ENCODE assay signal across 9 mouse cellular contexts in genomic region chr9:115163031-115163430, GRCm38 (mm10).
DNase-seq lines count a peak whose midpoint lies in the region; ATAC-seq lines count a peak whose summit lies in the region.
"Had no signal": no experiment of that assay in that cellular context is flagged by ENCODE, and none has a peak within 500 bp of the region (broad histone marks: within the 10 kb centered on the region; RNA-seq: fewer than 3 reads in every experiment).

No protein-coding gene starts in this region.

- H3K4me1 ChIP-seq in liver, embryonic 13.5 days (replicated peaks): peaks cover 49% of the 10 kb centered on the region
- no peaks in the 10 kb centered on the region for H3K4me1 ChIP-seq in neural tube, embryonic 14.5 days (ENCODE audit: control insufficient read depth, insufficient read depth, low read length)
- H3K4me1 ChIP-seq: embryonic facial prominence, embryonic 15.5 days had no signal

- peak overlapping the region; percentile 31; the same call in 1 of the 2 replicates for H3K27ac ChIP-seq in liver, embryonic 13.5 days
- H3K27ac ChIP-seq in neural tube, embryonic 14.5 days (ENCODE audit: low read depth, low read length): no peak overlapping the region
- H3K27ac ChIP-seq: embryonic facial prominence, embryonic 15.5 days had no signal

- H3K4me3 ChIP-seq in liver, embryonic 13.5 days (replicated peaks): no peak overlapping the region
- H3K4me3 ChIP-seq in neural tube, embryonic 14.5 days (ENCODE audit: low read depth, low read length): no peak overlapping the region
- H3K4me3 ChIP-seq: embryonic facial prominence, embryonic 15.5 days had no signal

- peak; percentile 77 for ATAC-seq in liver, embryonic 13.5 days (ENCODE audit: low read depth)
- peak; percentile 58; the same call in 1 of the 2 replicates for ATAC-seq in neural tube, embryonic 14.5 days (ENCODE audit: low read depth)

- 22% methylated on average over 5 of the region's 5 CpGs for WGBS in liver, embryonic 13.5 days (ENCODE audit: insufficient replicate concordance)
- 39% methylated on average over 5 of the region's 5 CpGs for WGBS in neural tube, embryonic 14.5 days

- H3K27me3 ChIP-seq in liver, embryonic 13.5 days: no peaks in the 10 kb centered on the region
- no peaks in the 10 kb centered on the region for H3K27me3 ChIP-seq in neural tube, embryonic 14.5 days (ENCODE audit: control insufficient read depth, insufficient read depth, low read length)
- H3K27me3 ChIP-seq: embryonic facial prominence, embryonic 15.5 days had no signal

- H3K9me3 ChIP-seq in liver, embryonic 13.5 days (replicated peaks): no peaks in the 10 kb centered on the region
- no peaks in the 10 kb centered on the region for H3K9me3 ChIP-seq in neural tube, embryonic 14.5 days (ENCODE audit: control insufficient read depth, low read length)
- H3K9me3 ChIP-seq: embryonic facial prominence, embryonic 15.5 days had no signal

- H3K36me3 ChIP-seq in liver, embryonic 13.5 days: no peaks in the 10 kb centered on the region
- H3K36me3 ChIP-seq in neural tube, embryonic 14.5 days (ENCODE audit: control insufficient read depth, insufficient read depth, low read length): no peaks in the 10 kb centered on the region
- H3K36me3 ChIP-seq: embryonic facial prominence, embryonic 15.5 days had no signal

- peak; percentile 28 for DNase-seq in right cerebral cortex, adult 18-20 months
- no peak for DNase-seq in right cerebral cortex, postnatal 25 days
- DNase-seq in embryo, embryonic 9.5 days (ENCODE audit: extremely low spot score): peak; percentile 59
- DNase-seq in heart, adult 9 months (ENCODE audit: low spot score in 2 of 2): peak; percentile 41 to 42
- peak; percentile 53 for DNase-seq in kidney, adult 9 months
- DNase-seq in liver, embryonic 13.5 days: peak; percentile 74
- DNase-seq in thymus, postnatal 10 days (ENCODE audit: low spot score in 2 of 2): peak; percentile 27 to 65

- H3K4me2 ChIP-seq in liver, embryonic 13.5 days: no peak overlapping the region
- no peak overlapping the region for H3K4me2 ChIP-seq in neural tube, embryonic 14.5 days (ENCODE audit: low read depth, low read length)
- H3K4me2 ChIP-seq: embryonic facial prominence, embryonic 15.5 days had no signal

- no peak overlapping the region for H3K9ac ChIP-seq in liver, embryonic 13.5 days
- no peak overlapping the region for H3K9ac ChIP-seq in neural tube, embryonic 14.5 days (replicated peaks; ENCODE audit: low read depth, low read length)
- H3K9ac ChIP-seq: embryonic facial prominence, embryonic 15.5 days had no signal
